Mouse (Mus musculus): ENCODE data around the gene N4bp3. TPM values are rescaled to one million over a fixed set of nuclear protein-coding genes. Genes with fewer than 3 reads are reported as not detected.

The N4bp3 gene
- total and polyA plus RNA-seq, 3 experiments = 19.1 to 22.1 (median 21.2) TPM

DNA sequence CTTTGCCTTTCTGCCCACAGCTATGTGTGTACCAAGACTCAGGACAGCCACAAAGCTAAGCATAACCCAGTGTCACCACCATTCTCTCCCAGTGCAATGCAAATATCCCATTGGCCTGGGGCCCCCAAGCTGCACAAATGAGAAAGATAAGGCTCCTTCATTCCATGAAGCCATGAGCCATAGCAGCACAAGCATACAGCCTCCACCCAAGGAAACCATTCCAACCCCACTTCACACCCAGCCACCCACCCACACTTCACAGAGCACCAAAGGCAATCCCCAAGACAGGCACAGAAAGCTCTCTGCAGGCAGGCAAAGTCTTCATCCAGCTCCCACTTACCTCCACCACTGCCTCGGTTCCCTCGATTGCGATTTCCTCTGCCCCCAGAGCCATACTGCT is 48.4 kb downstream of the N4bp3 start:
- no peaks in the 10 kb centered on the region for H3K9me3 ChIP-seq (replicated peaks; ENCODE audit: low read length)
- dilution Hi-C loops (cut with MboI; ENCODE audit: extremely low pct_ligation_motif_present, extremely low pct_unique_long_range_greater_than_20kb, low sequenced_read_pairs) = no loop called here

DNA sequence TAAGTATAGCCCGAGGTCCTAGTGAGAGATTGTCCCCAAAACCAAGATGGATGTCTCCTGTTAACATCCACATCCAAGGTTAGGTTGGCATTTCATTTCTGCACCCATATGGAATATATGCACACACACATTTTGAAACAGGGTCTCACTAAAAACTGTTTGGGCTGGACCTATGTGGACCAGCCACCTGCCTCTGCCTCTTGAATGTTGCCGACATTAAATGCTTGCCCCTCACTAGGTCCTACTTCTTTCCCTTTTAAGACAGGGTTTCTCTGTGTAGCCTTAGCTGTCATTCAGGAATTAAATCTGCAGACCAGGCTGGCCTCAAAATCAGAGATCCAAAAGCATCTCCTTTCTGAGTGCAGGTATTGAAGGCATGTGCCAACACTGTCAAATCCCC is 53.1 kb downstream of the N4bp3 start:
- dilution Hi-C loops (cut with MboI; ENCODE audit: extremely low pct_ligation_motif_present, extremely low pct_unique_long_range_greater_than_20kb, low sequenced_read_pairs) = no loop called here
- no peaks in the 10 kb centered on the region for H3K27me3 ChIP-seq (replicated peaks)
- no peak overlapping the region for H3K27ac ChIP-seq (ENCODE audit: insufficient read depth, low read depth)
- H3K9me3 ChIP-seq (replicated peaks; ENCODE audit: low read length) = no peaks in the 10 kb centered on the region
- H3K9ac ChIP-seq (ENCODE audit: insufficient read depth, low read depth) = no peak overlapping the region
- DNase-seq (ENCODE audit: extremely low read depth) = no peak
- in situ Hi-C loops (cut with MboI; ENCODE audit: low pct_ligation_motif_present, low pct_unique_long_range_greater_than_20kb, low sequenced_read_pairs) = no loop called here
- H3K36me3 ChIP-seq (replicated peaks in 1 of 2; ENCODE audit: control insufficient read depth in 1 of 2, insufficient read depth in 1 of 2, low read length in 1 of 2) = peaks cover 91 to 98% of the 10 kb centered on the region in 2 experiments
- TF ChIP-seq SMC3 (IDR thresholded peaks at IDR 0.05; ENCODE audit: low read depth, low read length) (no peak), POLR2AphosphoS2 (IDR thresholded peaks at IDR 0.05; ENCODE audit: low read depth, low read length) (peak; percentile 73), ZMIZ1 (IDR thresholded peaks at IDR 0.05; ENCODE audit: low read depth, low read length) (peak; percentile 1; the same call in 1 of the 2 replicates)
- H3K4me2 ChIP-seq (ENCODE audit: insufficient read depth, low read depth, poor library complexity, severe bottlenecking) = no peak overlapping the region
- no peak overlapping the region for H3K4me3 ChIP-seq (replicated peaks in 1 of 3; ENCODE audit: low read depth in 2 of 3, low read length in 2 of 3, poor library complexity in 1 of 3)
- peaks cover 2 to 37% of the 10 kb centered on the region in 2 experiments; a peak in 2 of 4 replicates for H3K4me1 ChIP-seq (ENCODE audit: control insufficient read depth in 1 of 2, insufficient read depth in 2 of 2)
- peaks cover 25% of the 10 kb centered on the region for H3K79me2 ChIP-seq (replicated peaks; ENCODE audit: control insufficient read depth, extremely low read depth, insufficient read depth, poor library complexity, severe bottlenecking)

More for the DNA sequence above, 48.4 kb downstream of the N4bp3 start:
- Histone ChIP-seq H3K27me3 (replicated peaks) (no peaks in the 10 kb centered on the region), H3K4me2 (ENCODE audit: insufficient read depth, low read depth, poor library complexity, severe bottlenecking) (no peak overlapping the region), H3K4me1 (ENCODE audit: control insufficient read depth in 1 of 2, insufficient read depth in 2 of 2) (peaks cover 6 to 61% of the 10 kb centered on the region in 2 experiments), H3K4me3 (replicated peaks in 1 of 3; ENCODE audit: low read depth in 2 of 3, low read length in 2 of 3, poor library complexity in 1 of 3) (no peak overlapping the region), H3K36me3 (replicated peaks in 1 of 2; ENCODE audit: control insufficient read depth in 1 of 2, insufficient read depth in 1 of 2, low read length in 1 of 2) (peaks cover 78 to 86% of the 10 kb centered on the region in 2 experiments), H3K9ac (ENCODE audit: insufficient read depth, low read depth) (no peak overlapping the region), H3K79me2 (replicated peaks; ENCODE audit: control insufficient read depth, extremely low read depth, insufficient read depth, poor library complexity, severe bottlenecking) (peaks cover 65% of the 10 kb centered on the region), H3K27ac (ENCODE audit: insufficient read depth, low read depth) (no peak overlapping the region)
- DNase-seq (ENCODE audit: extremely low read depth) = no peak
- in situ Hi-C loops (cut with MboI; ENCODE audit: low pct_ligation_motif_present, low pct_unique_long_range_greater_than_20kb, low sequenced_read_pairs) = no loop called here
- TF ChIP-seq ELF1 (IDR thresholded peaks at IDR 0.05; ENCODE audit: low read depth, low read length) (no peak), NRF1 (IDR thresholded peaks at IDR 0.05; ENCODE audit: low read depth, low read length) (no peak), NELFE (IDR thresholded peaks at IDR 0.05; ENCODE audit: low read depth, low read length) (peak; percentile 47; the same call in 1 of the 2 replicates), ZMIZ1 (IDR thresholded peaks at IDR 0.05; ENCODE audit: low read depth, low read length) (peak; percentile 54; the same call in 1 of the 2 replicates)

DNA sequence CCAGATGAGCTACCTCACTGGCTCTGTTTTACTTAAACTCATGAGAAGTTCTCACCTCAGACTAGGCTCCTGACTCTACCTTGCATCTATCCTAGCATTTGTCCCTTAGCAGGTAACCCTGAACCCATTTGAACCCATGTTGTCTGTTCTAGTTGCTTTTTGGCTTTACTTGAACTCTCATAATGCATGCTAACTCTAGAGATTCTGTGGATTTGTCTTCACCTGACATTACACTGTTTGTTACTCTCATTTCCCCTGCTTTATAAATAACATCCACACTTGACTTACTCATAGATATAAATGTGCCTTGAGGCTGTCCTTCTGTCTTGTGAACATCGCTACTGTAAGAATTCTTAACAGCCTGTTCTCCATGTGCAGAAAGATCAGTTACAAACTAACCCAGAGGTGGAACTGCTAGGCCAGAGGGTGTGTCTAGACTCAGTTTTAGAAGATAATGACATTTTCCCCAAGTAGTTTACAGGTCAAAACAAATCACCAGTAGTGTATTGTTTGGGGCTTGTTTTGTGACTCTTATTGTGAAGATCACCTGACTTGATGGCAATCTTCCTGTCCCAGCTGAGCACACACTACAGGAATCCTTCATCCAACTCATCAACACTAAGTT is 55.1 kb downstream of the N4bp3 start:
- no peak overlapping the region for H3K4me3 ChIP-seq (replicated peaks in 1 of 3; ENCODE audit: low read depth in 2 of 3, low read length in 2 of 3, poor library complexity in 1 of 3)
- H3K27ac ChIP-seq (ENCODE audit: insufficient read depth, low read depth) = no peak overlapping the region
- no peaks in the 10 kb centered on the region for H3K27me3 ChIP-seq (replicated peaks)
- peaks cover 91 to 98% of the 10 kb centered on the region in 2 experiments for H3K36me3 ChIP-seq (replicated peaks in 1 of 2; ENCODE audit: control insufficient read depth in 1 of 2, insufficient read depth in 1 of 2, low read length in 1 of 2)
- H3K4me2 ChIP-seq (ENCODE audit: insufficient read depth, low read depth, poor library complexity, severe bottlenecking) = no peak overlapping the region
- no peak for DNase-seq (ENCODE audit: extremely low read depth)
- TF ChIP-seq E2F4 (IDR thresholded peaks at IDR 0.05; ENCODE audit: insufficient replicate concordance, low read depth, low read length) (0 out of 2 replicates have a peak, but pooled peaks have one; percentile 43), CHD2 (IDR thresholded peaks at IDR 0.05; ENCODE audit: low read length) (peak; percentile 71), CHD1 (IDR thresholded peaks at IDR 0.05; ENCODE audit: low read depth, low read length) (peak; percentile 78; the same call in 1 of the 2 replicates), JUND (conservative IDR thresholded peaks at IDR 0.05; ENCODE audit: low read depth, low read length) (0 out of 2 replicates have a peak, but pooled peaks have one; percentile 12), ZMIZ1 (IDR thresholded peaks at IDR 0.05; ENCODE audit: low read depth, low read length) (peak; percentile 77), USF1 (IDR thresholded peaks at IDR 0.05; ENCODE audit: low read depth, low read length) (no peak), SIN3A (IDR thresholded peaks at IDR 0.05; ENCODE audit: low read length) (peak; percentile 59; the same call in 1 of the 2 replicates), MAX (IDR thresholded peaks at IDR 0.05; ENCODE audit: low read length) (peak; percentile 59), MYC (IDR thresholded peaks at IDR 0.05; ENCODE audit: low read depth, low read length) (peak; percentile 27; the same call in 1 of the 2 replicates), MAFK (IDR thresholded peaks at IDR 0.05; ENCODE audit: insufficient replicate concordance, low read length) (0 out of 2 replicates have a peak, but pooled peaks have one; percentile 28), USF2 (conservative IDR thresholded peaks at IDR 0.05; ENCODE audit: low read depth, low read length) (no peak), BHLHE40 (IDR thresholded peaks at IDR 0.05; ENCODE audit: low read depth, low read length) (peak; percentile 44; the same call in 1 of the 2 replicates), POLR2AphosphoS2 (IDR thresholded peaks at IDR 0.05; ENCODE audit: low read depth, low read length) (peak; percentile 87; the same call in 1 of the 2 replicates), CTCF (conservative IDR thresholded peaks at IDR 0.05 in 1 of 2, IDR thresholded peaks at IDR 0.05 in 1 of 2; ENCODE audit: low read depth in 2 of 2, low read length in 2 of 2) (no peak), MXI1 (IDR thresholded peaks at IDR 0.05; ENCODE audit: low read depth, low read length) (0 out of 2 replicates have a peak, but pooled peaks have one; percentile 47), NELFE (IDR thresholded peaks at IDR 0.05; ENCODE audit: low read depth, low read length) (peak; percentile 45; the same call in 1 of the 2 replicates), ETS1 (conservative IDR thresholded peaks at IDR 0.05; ENCODE audit: low read depth, low read length) (no peak), RCOR1 (conservative IDR thresholded peaks at IDR 0.05; ENCODE audit: low read depth, low read length) (peak; percentile 34; the same call in 1 of the 2 replicates), MAZ (IDR thresholded peaks at IDR 0.05; ENCODE audit: low read depth, low read length) (0 out of 2 replicates have a peak, but pooled peaks have one; percentile 22)
- H3K4me1 ChIP-seq (ENCODE audit: control insufficient read depth in 1 of 2, insufficient read depth in 2 of 2) = peaks cover 0 to 22% of the 10 kb centered on the region in 2 experiments; a peak in 1 of 4 replicates
- H3K9me3 ChIP-seq (replicated peaks; ENCODE audit: low read length) = no peaks in the 10 kb centered on the region
- dilution Hi-C loops (cut with MboI; ENCODE audit: extremely low pct_ligation_motif_present, extremely low pct_unique_long_range_greater_than_20kb, low sequenced_read_pairs) (no loop called here), in situ Hi-C loops (cut with MboI; ENCODE audit: low pct_ligation_motif_present, low pct_unique_long_range_greater_than_20kb, low sequenced_read_pairs) (no loop called here)
- no peak overlapping the region for H3K9ac ChIP-seq (ENCODE audit: insufficient read depth, low read depth)
- peaks cover 9% of the 10 kb centered on the region for H3K79me2 ChIP-seq (replicated peaks; ENCODE audit: control insufficient read depth, extremely low read depth, insufficient read depth, poor library complexity, severe bottlenecking)
